Mouse (Mus musculus) spleen, postnatal 14 days (tissue): ENCODE data around the gene Rlim.
A peak's percentile ranks its signal among the peaks of the same experiment; 100 is the strongest.

Source experiments
- DNase-seq, 2 experiments: peaks; one replicate each; pipeline ENCODE4 v3.0.0; 2021 to 2022; ENCODE audit warnings: low spot score in 2 of 2

Gene Rlim

GRCm38 (mm10) chrX:103981169-103981689, at the start of gene Rlim:
TSS of gene Rlim (minus strand) at chrX:103981284.
- peak; percentile 67 to 82 for DNase-seq

- DNase-seq = no peak
Observed at GRCm38 (mm10) chrX:104017196-104017595, 36.1 kb upstream of the Rlim start.

- no peak for DNase-seq
Observed at GRCm38 (mm10) chrX:104015048-104015447, 34.0 kb upstream of the Rlim start.

DNA sequence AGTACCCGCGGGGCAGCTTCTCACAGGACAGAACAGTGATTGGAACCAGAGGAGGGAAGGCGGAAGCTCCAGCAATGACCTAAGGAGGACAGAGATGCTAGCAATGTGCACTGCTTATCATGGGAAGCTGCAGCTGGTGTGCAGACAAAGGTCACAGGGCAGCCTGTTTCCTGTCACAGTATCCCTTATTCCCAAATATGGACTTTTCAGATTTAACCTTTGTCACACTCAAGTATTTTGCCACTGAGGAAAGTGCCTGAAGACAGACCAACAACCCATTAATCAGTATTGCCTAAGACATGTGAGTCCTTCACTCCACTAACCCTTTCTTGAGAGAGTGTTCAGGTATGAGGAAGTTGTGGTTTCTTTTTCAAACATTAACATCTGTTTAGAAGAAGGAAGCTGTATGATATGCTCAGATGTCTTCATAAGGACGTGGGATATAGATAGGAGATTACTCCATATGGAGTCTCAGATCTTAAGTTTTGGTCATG, 32.3 kb upstream of the Rlim start:
- DNase-seq = no peak

GRCm38 (mm10) chrX:103994741-103995140, 13.7 kb upstream of the Rlim start:
- DNase-seq = no peak

- no peak for DNase-seq
Observed at GRCm38 (mm10) chrX:103993864-103994263, 12.8 kb upstream of the Rlim start.

GRCm38 (mm10) chrX:103991702-103992101, 10.6 kb upstream of the Rlim start:
- DNase-seq = no peak

GRCm38 (mm10) chrX:103990392-103990791, 9.3 kb upstream of the Rlim start:
- peak in 1 of 2 experiments; percentile 22 for DNase-seq

GRCm38 (mm10) chrX:103987215-103987964, 6.3 kb upstream of the Rlim start:
- DNase-seq = no peak

DNA sequence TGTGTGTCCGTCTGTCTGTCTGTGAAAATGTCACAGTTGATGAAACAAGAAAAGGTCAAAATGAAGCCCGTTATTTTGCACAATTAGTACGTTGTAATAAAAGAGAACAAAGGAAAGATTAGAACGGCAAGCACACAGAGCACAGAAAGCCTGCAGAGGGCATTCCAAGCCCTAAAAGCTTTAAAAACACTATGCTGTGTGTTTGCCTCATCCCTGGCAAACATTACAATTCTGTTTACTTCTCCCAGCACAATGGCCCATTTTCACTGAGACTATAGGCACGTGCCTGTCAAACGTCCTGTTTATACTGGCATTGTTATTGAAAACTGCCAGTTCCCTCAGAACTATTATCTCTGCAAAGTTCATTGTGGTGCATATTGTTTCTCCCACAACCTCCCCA, 5.1 kb upstream of the Rlim start:
- no peak for DNase-seq

DNA sequence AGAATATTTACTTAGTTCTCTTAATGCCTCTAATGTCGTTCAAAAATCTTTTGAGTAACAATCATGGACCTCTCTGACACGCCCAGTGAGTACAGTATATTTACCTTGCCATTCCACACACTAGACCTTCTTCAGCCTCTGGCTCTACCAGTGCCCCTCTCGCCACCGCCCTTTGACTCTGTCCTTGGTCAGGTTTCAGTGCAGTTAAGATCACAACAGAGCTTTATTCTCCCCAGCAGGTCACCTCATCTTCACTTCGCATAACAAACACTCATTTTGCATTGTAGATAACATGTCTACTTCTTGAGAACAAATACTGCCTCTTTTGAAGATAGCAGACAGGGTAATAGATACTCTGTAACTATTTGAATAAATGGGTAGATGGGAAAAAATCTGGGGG, 3.9 kb upstream of the Rlim start:
- no peak for DNase-seq

- no peak for DNase-seq
Observed at GRCm38 (mm10) chrX:103981806-103982205, 722 bp upstream of the Rlim start.

DNA sequence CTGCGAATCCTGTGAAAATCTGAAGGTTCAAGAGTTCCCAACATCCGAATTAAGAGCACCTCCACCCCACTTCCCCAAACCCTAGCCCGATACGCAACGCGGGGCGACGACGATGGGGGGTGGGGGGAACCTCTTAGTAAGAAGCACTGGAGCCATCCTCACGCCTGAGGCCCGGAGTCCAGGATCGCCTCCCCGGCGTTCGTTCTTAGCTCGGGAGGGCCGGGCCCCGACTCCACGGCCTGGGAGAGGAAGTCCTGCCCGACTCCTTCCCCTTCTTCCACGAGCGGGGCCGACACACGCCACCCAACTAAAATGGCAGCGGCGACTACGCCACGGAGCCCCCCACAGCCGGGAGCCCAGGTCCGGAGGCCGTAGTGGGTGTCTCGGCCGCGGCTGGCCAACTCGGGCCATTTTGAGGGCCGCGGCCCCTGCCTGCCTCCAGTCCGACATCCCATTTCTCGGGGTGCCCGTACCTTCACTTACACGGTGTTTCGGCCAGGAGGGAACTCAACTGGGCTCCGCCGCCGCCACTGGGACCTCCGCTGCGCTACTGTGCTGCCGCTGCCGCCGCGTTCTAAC, 405 bp downstream of the Rlim start:
- peak; percentile 10 to 18 for DNase-seq

- DNase-seq = no peak
Observed at GRCm38 (mm10) chrX:103980036-103980435, 1.0 kb downstream of the Rlim start.

- DNase-seq = no peak
Observed at GRCm38 (mm10) chrX:103939701-103940100, 41.4 kb downstream of the Rlim start.

- no peak for DNase-seq
Observed at GRCm38 (mm10) chrX:103937333-103937732, 43.8 kb downstream of the Rlim start.

DNA sequence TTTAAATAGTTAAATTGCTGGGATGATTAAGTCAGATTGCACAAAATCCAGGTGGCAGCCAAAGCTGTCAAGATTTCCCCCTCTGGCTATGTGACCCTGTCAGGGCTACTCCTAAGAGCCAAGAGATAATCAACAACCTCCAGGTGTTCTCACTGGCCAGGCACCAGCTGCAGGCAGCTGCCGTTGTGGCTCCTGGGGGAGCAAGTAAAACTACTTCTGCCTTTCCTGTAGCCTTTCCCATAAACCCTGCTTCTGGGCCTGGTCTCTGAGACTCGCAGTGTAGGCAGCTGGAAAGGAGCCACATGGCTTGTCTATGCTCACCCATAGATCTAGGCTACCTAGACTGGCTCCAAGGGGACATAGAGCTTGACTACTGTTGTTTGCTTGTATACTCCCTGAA, 58.6 kb downstream of the Rlim start:
- no peak for DNase-seq

GRCm38 (mm10) chrX:103918954-103919353, 62.1 kb downstream of the Rlim start:
- DNase-seq = no peak

DNA sequence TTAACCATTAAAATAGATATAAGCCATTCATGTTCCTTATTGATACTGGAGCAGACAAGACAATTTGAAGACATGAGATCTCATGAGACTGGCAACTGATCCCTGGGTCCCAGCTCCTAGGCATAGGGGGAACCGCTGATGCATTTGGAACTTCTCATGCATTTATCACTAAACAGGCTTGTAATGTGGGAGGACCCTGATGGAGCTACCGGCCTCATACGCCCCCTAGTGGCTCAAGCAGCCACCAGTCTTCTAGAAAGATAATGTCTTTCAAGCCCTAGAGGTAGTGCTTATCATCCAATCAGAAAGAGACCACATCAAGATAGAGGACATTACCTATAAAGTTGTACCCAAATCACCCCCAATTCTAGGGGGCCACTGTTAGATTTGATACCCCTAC, 66.3 kb downstream of the Rlim start:
- peak in 1 of 2 experiments; percentile 18 for DNase-seq
